Mouse (Mus musculus) intestine, postnatal 0 days (tissue): Measurements from ENCODE around the gene Slco2a1. TPM values are rescaled to one million over a fixed set of nuclear protein-coding genes. Genes with fewer than 3 reads are reported as not detected.

Experiments
- ATAC-seq: fragments of 200-750 bp; cut with Nextera tagmentation; 2 replicates; pipeline ENCODE4 v1.8.0; 2017; ENCODE audit warnings: mild to moderate bottlenecking, moderate TSS enrichment, moderate library complexity
- H3K27ac ChIP-seq: fragments of 300-500 bp; sonication (generic); 2 replicates; pipeline ENCODE4 v1.5.1; 2014; ENCODE audit warnings: mild to moderate bottlenecking, low read depth, low read length, moderate library complexity
- H3K27me3 ChIP-seq: fragments of 300-500 bp; sonication (generic); replicated peaks from 2 replicates; pipeline ENCODE4 v1.6.1; 2014; ENCODE audit warnings: low read length, mixed read lengths; ENCODE audit not compliant: control insufficient read depth, insufficient read depth
- H3K36me3 ChIP-seq: fragments of 300-500 bp; sonication (generic); 2 replicates; pipeline ENCODE4 v1.6.1; 2014; ENCODE audit warnings: mild to moderate bottlenecking, moderate library complexity; ENCODE audit not compliant: control insufficient read depth, insufficient read depth
- H3K4me1 ChIP-seq: fragments of 300-500 bp; sonication (generic); replicated peaks from 2 replicates; pipeline ENCODE4 v1.6.1; 2014; ENCODE audit warnings: antibody characterized with exemption, low read length, mixed read lengths; ENCODE audit not compliant: control insufficient read depth, insufficient read depth
- H3K4me2 ChIP-seq: fragments of 300-500 bp; sonication (generic); replicated peaks from 2 replicates; pipeline ENCODE4 v1.6.1; 2014; ENCODE audit warnings: low read depth, mild to moderate bottlenecking, moderate library complexity
- H3K4me3 ChIP-seq: fragments of 300-500 bp; sonication (generic); 2 replicates; pipeline ENCODE4 v1.5.1; 2014; ENCODE audit warnings: low read depth, low read length
- H3K9ac ChIP-seq: fragments of 300-500 bp; sonication (generic); 2 replicates; pipeline ENCODE4 v1.6.1; 2014; ENCODE audit warnings: mild to moderate bottlenecking, low read depth, low read length
- H3K9me3 ChIP-seq: fragments of 300-500 bp; sonication (generic); 2 replicates; pipeline ENCODE4 v1.6.1; 2016; ENCODE audit warnings: mixed run types; ENCODE audit not compliant: control insufficient read depth
- CTCF ChIP-seq: sonication (generic); IDR thresholded peaks from 2 replicates; pipeline ENCODE4 v1.5.1; 2016; ENCODE audit warnings: low read depth, mild to moderate bottlenecking, control low read depth, antibody characterized with exemption, moderate library complexity
- WGBS: fragments of 180-500 bp; shearing (Covaris S2); extraction: QIAGEN DNeasy Blood & Tissue Kit; methylation state at CpG from one replicate; pipeline ENCODE4 v1.1.7; 2014; 5-methylcytosine and 5-hydroxymethylcytosine counted together
- polyA plus RNA-seq: library from polyadenylated mRNA; unstranded; fragments of >200 nt; fragmentation: Nextera tagmentation; extraction: Ambion mirVana; gene quantifications from 2 replicates; pipeline ENCODE4 v1.2.1, GENCODE M21; 2015

The Slco2a1 gene
- polyA plus RNA-seq, 1 experiment from 2014 or later = 45.9 TPM

- Histone ChIP-seq H3K9me3 (no peaks in the 10 kb centered on the region), H3K4me2 (peak overlapping the region; percentile 90), H3K4me1 (peaks cover 6% of the 10 kb centered on the region; the same call in 1 of the 2 replicates), H3K27ac (peak overlapping the region; percentile 91), H3K36me3 (no peaks in the 10 kb centered on the region), H3K4me3 (peak overlapping the region; percentile 59), H3K27me3 (no peaks in the 10 kb centered on the region), H3K9ac (peak overlapping the region; percentile 67)
- no peak for TF ChIP-seq CTCF
- under 1% methylated on average over 50 of the region's 50 CpGs for WGBS
- peak; percentile 77 for ATAC-seq
Measured at GRCm38 (mm10) chr9:103008079-103008855, 19.8 kb downstream of the Slco2a1 start.

- no peak for TF ChIP-seq CTCF
- Histone ChIP-seq H3K4me1 (peaks cover 6% of the 10 kb centered on the region; the same call in 1 of the 2 replicates), H3K9me3 (no peaks in the 10 kb centered on the region), H3K36me3 (no peaks in the 10 kb centered on the region), H3K4me2 (peak overlapping the region; percentile 32), H3K9ac (no peak overlapping the region), H3K4me3 (0 out of 2 replicates have a peak overlapping the region, but pooled peaks have one; percentile 3), H3K27ac (no peak overlapping the region), H3K27me3 (no peaks in the 10 kb centered on the region)
- no peak for ATAC-seq
- WGBS = 47% methylated on average over 3 of the region's 3 CpGs
Measured at GRCm38 (mm10) chr9:103010161-103010560, 21.6 kb downstream of the Slco2a1 start.

GRCm38 (mm10) chr9:103013366-103013765 is 24.9 kb downstream of the Slco2a1 start:
- peaks cover 6% of the 10 kb centered on the region; the same call in 1 of the 2 replicates for H3K4me1 ChIP-seq
- no peak overlapping the region for H3K4me3 ChIP-seq
- peak; percentile 80 for TF ChIP-seq CTCF
- H3K9me3 ChIP-seq = no peaks in the 10 kb centered on the region
- no peak overlapping the region for H3K9ac ChIP-seq
- H3K27ac ChIP-seq = no peak overlapping the region
- H3K27me3 ChIP-seq = no peaks in the 10 kb centered on the region
- no peak for ATAC-seq
- 14% methylated on average over 5 of the region's 5 CpGs for WGBS
- peaks cover 3% of the 10 kb centered on the region; the same call in 1 of the 2 replicates for H3K36me3 ChIP-seq
- no peak overlapping the region for H3K4me2 ChIP-seq

- Histone ChIP-seq H3K27ac (no peak overlapping the region), H3K36me3 (peaks cover 3% of the 10 kb centered on the region; the same call in 1 of the 2 replicates), H3K9ac (no peak overlapping the region), H3K4me2 (no peak overlapping the region), H3K4me1 (peaks cover 6% of the 10 kb centered on the region; the same call in 1 of the 2 replicates), H3K27me3 (no peaks in the 10 kb centered on the region), H3K9me3 (no peaks in the 10 kb centered on the region), H3K4me3 (no peak overlapping the region)
- ATAC-seq = no peak
- TF ChIP-seq CTCF = no peak
- 80% methylated on average over 12 of the region's 12 CpGs for WGBS
Measured at GRCm38 (mm10) chr9:103014686-103015085, 26.2 kb downstream of the Slco2a1 start.

GRCm38 (mm10) chr9:103024116-103024515 is 35.6 kb downstream of the Slco2a1 start:
- Histone ChIP-seq H3K4me3 (no peak overlapping the region), H3K4me2 (no peak overlapping the region), H3K4me1 (no peaks in the 10 kb centered on the region), H3K9me3 (no peaks in the 10 kb centered on the region), H3K27ac (no peak overlapping the region), H3K9ac (no peak overlapping the region), H3K36me3 (peaks cover 7% of the 10 kb centered on the region; the same call in 1 of the 2 replicates), H3K27me3 (no peaks in the 10 kb centered on the region)
- TF ChIP-seq CTCF = no peak
- ATAC-seq = no peak
- WGBS = 75% methylated on average over 4 of the region's 4 CpGs

- no peaks in the 10 kb centered on the region for H3K4me1 ChIP-seq
- WGBS = 82% methylated on average over 11 of the region's 11 CpGs
- H3K27me3 ChIP-seq = no peaks in the 10 kb centered on the region
- H3K4me3 ChIP-seq = no peak overlapping the region
- no peak overlapping the region for H3K27ac ChIP-seq
- no peaks in the 10 kb centered on the region for H3K36me3 ChIP-seq
- ATAC-seq = no peak
- H3K4me2 ChIP-seq = no peak overlapping the region
- H3K9me3 ChIP-seq = no peaks in the 10 kb centered on the region
- H3K9ac ChIP-seq = no peak overlapping the region
- no peak for TF ChIP-seq CTCF
Measured at GRCm38 (mm10) chr9:103027150-103027889, 38.8 kb downstream of the Slco2a1 start.
